Mouse (Mus musculus) stomach, postnatal 0 days (tissue): Measurements from ENCODE around the gene Syp.
A peak's percentile ranks its signal among the peaks of the same experiment; 100 is the strongest.

Experiments
- CTCF ChIP-seq: IDR thresholded peaks from 2 replicates; pipeline ENCODE4 v1.5.1; 2016; ENCODE audit warnings: antibody characterized with exemption, low read depth, mild to moderate bottlenecking, moderate library complexity
- EP300 ChIP-seq: optimal IDR thresholded peaks from 2 replicates; pipeline ENCODE3; 2016; ENCODE audit warnings: antibody characterized with exemption

DNA sequence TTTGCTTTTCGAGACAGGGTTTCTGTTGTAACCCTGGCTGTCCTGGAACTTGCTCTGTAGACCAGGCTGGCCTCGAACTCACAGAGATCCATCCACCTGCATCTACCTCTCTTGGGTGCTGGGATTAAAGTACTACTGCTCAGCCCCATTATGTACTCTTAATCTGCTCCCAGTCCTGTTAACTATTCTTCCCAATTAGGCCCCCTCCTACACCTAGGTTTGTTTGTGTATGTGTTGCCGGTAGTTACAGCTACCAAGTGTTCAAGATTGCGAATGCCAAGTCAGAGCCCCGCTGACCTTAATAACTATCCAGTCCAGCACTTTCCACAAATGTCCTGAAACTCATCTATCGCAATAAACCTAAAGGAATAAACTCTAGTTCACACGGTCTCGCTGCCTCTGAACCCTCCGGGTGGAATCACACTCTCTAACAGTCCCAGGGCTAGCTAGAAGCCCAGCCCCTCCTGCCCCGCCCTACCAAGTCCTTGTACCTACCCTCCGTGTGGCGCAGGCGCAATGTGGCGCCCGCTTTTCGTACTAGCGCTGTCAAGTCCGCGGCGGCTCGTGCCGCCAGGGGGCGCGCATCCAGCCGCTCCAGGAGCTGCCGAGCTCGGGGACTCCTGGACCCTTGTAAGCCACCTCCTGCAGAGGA is 41.3 kb downstream of the Syp start:
- TF ChIP-seq CTCF (peak; percentile 85), EP300 (no peak)
